Mouse (Mus musculus): ENCODE measurements around the gene Dgkh.

- no peak for TF ChIP-seq CTCF (IDR thresholded peaks at IDR 0.05)
- no peak for TF ChIP-seq EP300 (IDR thresholded peaks at IDR 0.05)
Observed at GRCm38 (mm10) chr14:78725976-78726375, 6.6 kb downstream of the Dgkh start.

All from lung, postnatal 0 days (tissue).